Mouse (Mus musculus) B cell, adult 62 days (primary cell): ENCODE results near the gene Cabin1. TPM values are rescaled to one million over a fixed set of nuclear protein-coding genes. Genes with fewer than 3 reads are reported as not detected.

ENCODE experiments used
- total RNA-seq: library from RNA; stranded (reverse); gene quantifications from 4 replicates; pipeline ENCODE4 v1.2.4, GENCODE M21; 2023

Cabin1 gene
- total RNA-seq, result 96.5 to 105 TPM (median 99.5 TPM) in 4 replicates

GRCm38 (mm10) chr10:75763682-75764518 lies at the start of gene Cabin1:
Cabin1 (minus strand) TSS chr10:75764341.

GRCm38 (mm10) chr10:75798176-75798696 lies 34.1 kb upstream of the Cabin1 start, which contains the start of gene Gstt1:
Gstt1 (minus strand) TSS chr10:75798584.

GRCm38 (mm10) chr10:75780769-75781578 lies 16.8 kb upstream of the Cabin1 start, which contains the start of the genes Gm20441 and Gstt3:
Gm20441 (minus strand) TSS chr10:75780954.
Gstt3 (minus strand) TSS chr10:75781414.

DNA sequence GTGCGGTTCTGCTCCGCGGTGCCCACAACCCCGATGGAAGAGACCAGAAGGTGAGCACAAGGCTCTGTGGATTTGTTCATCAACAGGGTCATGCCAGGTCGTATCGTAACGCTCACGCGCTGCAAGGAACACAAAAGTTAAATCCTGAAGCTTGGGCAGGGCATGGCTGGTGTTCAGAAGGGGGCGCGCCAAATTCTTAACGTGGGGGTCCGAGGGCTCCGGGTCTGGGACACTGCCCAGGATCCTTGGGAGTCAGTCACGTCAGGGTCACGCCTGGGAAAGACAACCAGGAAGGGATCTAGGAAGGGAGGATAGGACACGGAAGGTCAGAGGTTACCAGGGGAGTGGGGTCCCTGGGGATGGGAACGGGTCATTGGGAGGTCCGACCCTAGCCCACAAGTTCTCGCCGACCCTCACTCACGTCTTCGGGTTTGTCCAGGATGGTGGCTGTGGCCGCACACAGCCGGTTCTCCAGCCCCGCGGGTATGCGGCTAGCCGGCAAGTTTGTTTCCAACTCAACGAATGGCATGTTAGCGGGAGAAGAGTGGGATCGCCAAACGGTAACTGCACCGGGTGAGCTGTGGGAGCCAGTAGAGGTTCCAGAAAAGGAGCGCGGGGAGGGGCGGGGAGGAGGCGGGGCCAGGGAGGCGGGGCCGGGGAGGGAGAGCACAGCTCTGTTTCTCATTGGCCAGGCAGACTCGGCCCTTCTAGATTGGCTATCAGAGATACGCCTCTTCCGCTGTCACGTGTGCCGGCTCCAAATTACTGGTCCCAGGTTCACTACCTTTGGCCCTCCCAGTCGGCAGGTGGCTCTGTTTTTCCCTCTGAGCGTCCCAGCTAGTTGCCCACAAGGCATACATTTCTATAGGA lies 8.9 kb upstream of the Cabin1 start, which contains the start of gene Ddt:
Ddt (minus strand) TSS at position 620 of the 870 bp plus-strand sequence.

DNA sequence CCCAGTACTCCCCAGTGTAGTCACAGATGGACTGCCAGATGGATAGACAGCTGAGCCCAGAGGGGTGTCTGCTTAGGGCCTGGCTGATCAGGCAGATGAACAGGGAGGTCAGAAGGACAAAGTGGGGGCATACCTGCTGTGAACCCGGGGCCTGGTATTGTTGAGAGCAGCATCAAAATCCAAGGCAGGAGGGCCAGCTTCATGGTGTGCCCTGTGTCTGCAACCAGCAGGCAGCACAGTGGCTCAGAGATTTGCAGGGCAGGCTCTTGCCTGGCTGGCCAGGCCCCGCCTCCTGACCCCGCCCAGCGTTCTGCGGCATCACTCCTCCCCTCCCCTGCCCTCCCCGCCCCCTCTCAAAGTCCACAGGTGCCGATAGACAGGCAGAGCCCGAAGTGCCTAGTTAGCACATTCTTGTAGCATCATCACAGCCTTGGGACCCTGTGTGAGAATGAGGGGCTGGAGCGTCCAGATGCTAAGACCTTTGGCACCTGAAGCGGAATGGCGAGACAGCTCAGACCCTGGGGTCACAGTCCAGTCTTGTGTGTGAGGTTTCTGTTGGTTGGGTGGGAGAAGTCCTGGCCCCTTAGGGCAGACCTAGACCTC lies 120.3 kb downstream of the Cabin1 start, which contains the start of gene Susd2:
Susd2 (minus strand) TSS at position 268 of the 603 bp plus-strand sequence.

Other genes starting within 250 kb of the Cabin1 start
- gene Snrpd3, start 246.8 kb downstream of the Cabin1 start, total RNA-seq, result 62.7 to 87.2 TPM (median 67.2 TPM) in 4 replicates
- gene Gucd1, start 246.4 kb downstream of the Cabin1 start, total RNA-seq, result 80.1 to 102 TPM (median 85.7 TPM) in 4 replicates
- gene Lrrc75b, start 204.0 kb downstream of the Cabin1 start, total RNA-seq, result not detected in 4 replicates
- gene Ggt1, start 202.7 kb downstream of the Cabin1 start, total RNA-seq, result 1.2 TPM in 1 of 4 replicates, not detected in the others
- gene Ggt5, start 175.0 kb downstream of the Cabin1 start, total RNA-seq, result 0.31 to 2.4 TPM (median 0.60 TPM) in 4 replicates
- 2.3 to 4.0 TPM (median 3.3 TPM) in 4 replicates for gene Susd2, start 120.3 kb downstream of the Cabin1 start, total RNA-seq
- 24.1 to 35.9 TPM (median 29.8 TPM) in 4 replicates for gene Ddt, start 9.1 kb upstream of the Cabin1 start, total RNA-seq
- gene Gm20441, start 16.6 kb upstream of the Cabin1 start, total RNA-seq, result not detected in 4 replicates
- gene Gstt3, start 17.1 kb upstream of the Cabin1 start, total RNA-seq, result 7.6 to 9.1 TPM (median 8.3 TPM) in 4 replicates
- not detected in 4 replicates for gene Gstt1, start 34.2 kb upstream of the Cabin1 start, total RNA-seq
- not detected in 4 replicates for gene Gstt4, start 58.2 kb upstream of the Cabin1 start, total RNA-seq
- gene Gstt2, start 73.1 kb upstream of the Cabin1 start, total RNA-seq, result 37.4 to 45.9 TPM (median 42.4 TPM) in 4 replicates
- 235 to 250 TPM (median 243 TPM) in 4 replicates for gene Mif, start 95.9 kb upstream of the Cabin1 start, total RNA-seq
- gene Derl3, start 129.1 kb upstream of the Cabin1 start, total RNA-seq, result 10.3 to 12.6 TPM (median 11.2 TPM) in 4 replicates
- 71.6 to 74.7 TPM (median 73.8 TPM) in 4 replicates for gene Smarcb1, start 157.3 kb upstream of the Cabin1 start, total RNA-seq
- gene Chchd10, start 168.8 kb upstream of the Cabin1 start, total RNA-seq, result 126 to 146 TPM (median 143 TPM) in 4 replicates
- 3.4 to 9.4 TPM (median 4.8 TPM) in 4 replicates for gene Mmp11, start 172.2 kb upstream of the Cabin1 start, total RNA-seq
- not detected in 4 replicates for gene Gm867, start 176.3 kb upstream of the Cabin1 start, total RNA-seq
- 104 to 112 TPM (median 109 TPM) in 4 replicates for gene Vpreb3, start 178.7 kb upstream of the Cabin1 start, total RNA-seq
- 0.85 to 1.8 TPM (median 0.99 TPM) in 4 replicates for gene Gm5134, start 190.2 kb upstream of the Cabin1 start, total RNA-seq